Mouse (Mus musculus) heart, embryonic 12.5 days (tissue): ENCODE measurements at regions not wholly inside any gene's neighbourhood (a gene's known extent, or its start where the extent isn't known, plus 50 kb on each side); places are given as distances from the start of the nearest gene placed in this dataset.

ENCODE experiments used
- ATAC-seq: fragments of 200-750 bp; cut with Nextera tagmentation; 2 replicates; pipeline ENCODE4 v1.8.0; 2017; ENCODE audit warnings: moderate TSS enrichment, moderate library complexity; ENCODE audit not compliant: insufficient number of reproducible peaks, low FRiP score
- H3K27ac ChIP-seq: fragments of 300-500 bp; sonication (generic); 2 replicates; pipeline ENCODE4 v1.5.1; 2016; ENCODE audit warnings: mild to moderate bottlenecking, moderate library complexity; ENCODE audit not compliant: poor library complexity, severe bottlenecking
- H3K27me3 ChIP-seq: fragments of 300-500 bp; sonication (generic); replicated peaks from 2 replicates; pipeline ENCODE4 v1.6.1; 2016; ENCODE audit warnings: mild to moderate bottlenecking, moderate library complexity
- H3K36me3 ChIP-seq: fragments of 300-500 bp; sonication (generic); 2 replicates; pipeline ENCODE4 v1.6.1; 2016; ENCODE audit warnings: mild to moderate bottlenecking, moderate library complexity
- H3K4me1 ChIP-seq: fragments of 300-500 bp; sonication (generic); replicated peaks from 2 replicates; pipeline ENCODE4 v1.6.1; 2016; ENCODE audit warnings: mild to moderate bottlenecking
- H3K4me2 ChIP-seq: fragments of 300-500 bp; sonication (generic); 2 replicates; pipeline ENCODE4 v1.6.1; 2016; ENCODE audit warnings: mild to moderate bottlenecking, moderate library complexity
- H3K4me3 ChIP-seq: fragments of 300-500 bp; sonication (generic); 2 replicates; pipeline ENCODE4 v1.5.1; 2016; ENCODE audit warnings: mild to moderate bottlenecking
- H3K9ac ChIP-seq: fragments of 300-500 bp; sonication (generic); 2 replicates; pipeline ENCODE4 v1.6.1; 2016; ENCODE audit warnings: mild to moderate bottlenecking, moderate library complexity
- H3K9me3 ChIP-seq: fragments of 300-500 bp; sonication (generic); replicated peaks from 2 replicates; pipeline ENCODE4 v1.6.1; 2016; ENCODE audit warnings: mild to moderate bottlenecking, moderate library complexity
- WGBS: fragments of 180-500 bp; shearing (Covaris S2); methylation state at CpG from one replicate; pipeline ENCODE4 v1.1.7; 2016; 5-methylcytosine and 5-hydroxymethylcytosine counted together

DNA sequence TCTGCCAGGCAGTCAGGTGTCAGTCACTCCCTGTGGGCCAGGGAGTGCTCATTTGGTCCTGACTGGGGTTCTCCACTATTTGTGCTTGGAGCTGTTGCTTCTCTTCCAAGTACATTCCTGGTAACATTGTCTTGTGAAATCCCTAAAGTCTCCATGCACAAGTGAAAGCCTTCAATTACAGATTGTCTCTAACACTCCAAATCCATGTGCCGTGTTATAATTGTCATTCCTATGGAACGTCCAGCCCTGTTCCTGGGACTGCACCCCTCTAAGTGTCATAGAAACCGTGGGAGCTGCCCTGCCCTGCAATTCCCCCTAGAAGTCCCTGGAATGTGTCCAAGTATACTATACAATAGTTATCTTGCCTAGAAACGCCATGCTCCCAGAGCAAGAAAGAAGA lies 181.1 kb downstream of the Rnd3 start:
- WGBS = 40% methylated on average over 4 of the region's 4 CpGs
- Histone ChIP-seq H3K27me3 (no peaks in the 10 kb centered on the region), H3K4me1 (no peaks in the 10 kb centered on the region; the same call in 1 of the 2 replicates), H3K4me2 (no peak overlapping the region), H3K9me3 (no peaks in the 10 kb centered on the region; the same call in 1 of the 2 replicates), H3K27ac (no peak overlapping the region), H3K9ac (no peak overlapping the region), H3K4me3 (no peak overlapping the region), H3K36me3 (no peaks in the 10 kb centered on the region)
- ATAC-seq = no peak

DNA sequence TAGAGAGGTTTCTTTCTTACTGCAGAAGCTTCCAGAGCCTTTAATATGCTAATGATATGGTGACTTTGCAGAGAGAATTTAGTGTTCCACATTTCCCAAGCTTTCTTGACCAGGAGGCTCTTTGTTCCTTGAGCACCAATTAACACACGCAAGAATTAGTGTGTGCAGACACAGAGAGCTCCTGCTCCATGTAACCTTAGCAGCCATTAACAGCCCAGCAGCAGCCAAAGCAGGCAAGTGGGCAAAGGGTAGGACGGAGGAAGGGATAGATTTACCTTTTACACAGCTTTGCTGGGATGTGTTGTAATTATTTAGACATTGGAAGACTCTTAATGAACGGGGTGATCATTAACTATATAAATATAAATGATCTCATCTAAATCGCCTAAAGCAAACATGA lies 181.8 kb downstream of the Rnd3 start:
- no peak overlapping the region for H3K9ac ChIP-seq
- no peak overlapping the region for H3K4me3 ChIP-seq
- H3K4me2 ChIP-seq = no peak overlapping the region
- 79% methylated on average over 4 of the region's 4 CpGs for WGBS
- no peak for ATAC-seq
- H3K27ac ChIP-seq = no peak overlapping the region
- H3K9me3 ChIP-seq = no peaks in the 10 kb centered on the region; the same call in 1 of the 2 replicates
- H3K36me3 ChIP-seq = no peaks in the 10 kb centered on the region
- no peaks in the 10 kb centered on the region; the same call in 1 of the 2 replicates for H3K4me1 ChIP-seq
- no peaks in the 10 kb centered on the region for H3K27me3 ChIP-seq

DNA sequence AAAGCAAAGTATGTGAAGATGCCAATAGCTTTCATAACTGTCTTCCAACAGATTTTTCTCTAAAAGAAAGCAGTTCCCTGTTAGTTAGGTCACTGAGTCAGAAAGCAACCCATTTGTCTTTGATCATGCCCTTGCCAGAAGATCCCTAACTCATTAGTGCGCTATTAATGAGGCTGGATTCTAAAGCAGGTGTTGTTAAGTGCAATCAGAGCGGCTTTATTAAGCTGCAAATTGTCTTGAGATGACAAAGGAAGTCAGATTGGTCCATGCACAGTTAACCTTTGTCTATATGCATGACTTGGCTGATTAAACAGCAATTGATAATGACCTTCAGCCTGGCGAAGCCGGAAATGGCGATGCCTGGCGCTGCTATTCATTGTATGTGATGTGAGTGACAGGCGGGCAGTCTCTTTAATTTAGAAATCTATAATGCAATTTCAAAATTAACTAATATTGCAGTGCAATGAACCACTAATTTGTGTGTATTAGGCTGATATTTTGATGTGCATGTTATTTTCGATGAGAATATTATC lies 183.4 kb downstream of the Rnd3 start:
- H3K9ac ChIP-seq = no peak overlapping the region
- H3K27ac ChIP-seq = no peak overlapping the region
- H3K27me3 ChIP-seq = no peaks in the 10 kb centered on the region
- 85% methylated on average over 8 of the region's 8 CpGs for WGBS
- no peak for ATAC-seq
- no peak overlapping the region for H3K4me3 ChIP-seq
- H3K4me2 ChIP-seq = no peak overlapping the region
- no peaks in the 10 kb centered on the region; the same call in 1 of the 2 replicates for H3K9me3 ChIP-seq
- no peaks in the 10 kb centered on the region for H3K4me1 ChIP-seq
- H3K36me3 ChIP-seq = no peaks in the 10 kb centered on the region

DNA sequence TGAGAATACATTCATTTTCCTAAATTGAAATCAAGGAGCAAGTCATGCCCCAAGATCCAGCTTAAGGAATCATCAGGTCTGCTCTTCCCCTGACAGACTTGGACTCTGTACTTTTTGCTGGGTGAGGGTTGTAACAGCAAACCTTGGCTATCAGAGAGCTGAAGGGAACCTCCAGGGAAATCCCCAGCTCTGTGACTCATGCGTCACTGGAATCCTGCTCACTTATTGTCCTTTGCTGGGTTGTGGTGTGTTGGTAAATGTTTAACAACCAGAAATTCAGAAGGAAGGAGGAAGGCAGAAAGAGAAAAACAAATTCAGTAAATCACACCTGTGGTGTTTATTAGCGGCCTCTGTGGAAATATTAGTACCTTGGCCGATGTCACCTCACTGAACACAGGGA lies 184.8 kb downstream of the Rnd3 start:
- H3K27ac ChIP-seq = no peak overlapping the region
- no peak overlapping the region for H3K4me2 ChIP-seq
- no peak overlapping the region for H3K9ac ChIP-seq
- no peaks in the 10 kb centered on the region for H3K27me3 ChIP-seq
- H3K4me3 ChIP-seq = no peak overlapping the region
- no peak for ATAC-seq
- no peaks in the 10 kb centered on the region for H3K36me3 ChIP-seq
- H3K4me1 ChIP-seq = no peaks in the 10 kb centered on the region
- H3K9me3 ChIP-seq = no peaks in the 10 kb centered on the region; the same call in 1 of the 2 replicates
- WGBS = 73% methylated on average over 3 of the region's 3 CpGs

DNA sequence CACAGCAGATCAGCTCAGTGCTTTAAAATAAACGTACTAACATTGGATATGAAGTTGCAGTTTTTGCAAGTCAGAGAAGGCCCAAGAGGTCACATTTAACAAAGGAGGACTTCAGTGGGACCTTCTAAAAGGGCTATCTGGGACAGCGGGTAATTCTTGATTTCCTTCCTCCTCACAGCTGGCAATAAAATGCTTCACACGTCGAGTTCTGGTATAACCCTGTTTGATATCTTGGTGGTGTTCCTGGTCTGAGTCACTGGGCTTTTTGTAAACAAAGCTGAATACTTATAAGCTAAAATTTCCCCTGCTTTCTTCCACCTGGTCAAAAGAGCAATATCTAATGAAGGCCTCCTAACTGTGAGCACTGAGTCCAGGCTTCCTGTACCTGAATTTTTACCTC lies 187.9 kb downstream of the Rnd3 start:
- ATAC-seq = no peak
- Histone ChIP-seq H3K27ac (no peak overlapping the region), H3K9me3 (no peaks in the 10 kb centered on the region; the same call in 1 of the 2 replicates), H3K4me2 (no peak overlapping the region), H3K9ac (no peak overlapping the region), H3K4me1 (no peaks in the 10 kb centered on the region), H3K36me3 (no peaks in the 10 kb centered on the region), H3K4me3 (no peak overlapping the region), H3K27me3 (no peaks in the 10 kb centered on the region)
- WGBS = 51% methylated on average over 4 of the region's 4 CpGs

DNA sequence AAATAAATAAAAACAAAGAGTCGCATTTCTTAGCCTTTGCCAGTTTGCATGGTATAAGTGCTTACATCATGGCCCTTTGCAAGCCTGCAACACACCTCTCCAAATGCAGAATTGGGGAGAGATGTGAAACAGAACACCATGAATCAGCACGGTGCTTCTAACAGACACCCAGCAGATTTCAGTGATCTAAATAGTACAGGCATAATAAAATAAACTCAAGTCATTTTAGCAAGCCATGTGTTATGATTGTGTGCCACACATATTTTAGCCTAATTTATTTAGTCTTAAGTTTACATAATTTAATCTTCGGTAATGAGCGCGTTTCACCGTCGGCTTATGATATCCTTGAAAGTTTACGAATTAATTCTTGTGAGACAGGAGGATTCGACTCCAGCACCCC lies 189.6 kb downstream of the Rnd3 start:
- Histone ChIP-seq H3K4me2 (no peak overlapping the region), H3K36me3 (no peaks in the 10 kb centered on the region), H3K4me1 (no peaks in the 10 kb centered on the region), H3K27me3 (no peaks in the 10 kb centered on the region), H3K9ac (no peak overlapping the region), H3K27ac (no peak overlapping the region), H3K4me3 (no peak overlapping the region), H3K9me3 (no peaks in the 10 kb centered on the region)
- WGBS = 89% methylated on average over 9 of the region's 9 CpGs
- no peak for ATAC-seq

DNA sequence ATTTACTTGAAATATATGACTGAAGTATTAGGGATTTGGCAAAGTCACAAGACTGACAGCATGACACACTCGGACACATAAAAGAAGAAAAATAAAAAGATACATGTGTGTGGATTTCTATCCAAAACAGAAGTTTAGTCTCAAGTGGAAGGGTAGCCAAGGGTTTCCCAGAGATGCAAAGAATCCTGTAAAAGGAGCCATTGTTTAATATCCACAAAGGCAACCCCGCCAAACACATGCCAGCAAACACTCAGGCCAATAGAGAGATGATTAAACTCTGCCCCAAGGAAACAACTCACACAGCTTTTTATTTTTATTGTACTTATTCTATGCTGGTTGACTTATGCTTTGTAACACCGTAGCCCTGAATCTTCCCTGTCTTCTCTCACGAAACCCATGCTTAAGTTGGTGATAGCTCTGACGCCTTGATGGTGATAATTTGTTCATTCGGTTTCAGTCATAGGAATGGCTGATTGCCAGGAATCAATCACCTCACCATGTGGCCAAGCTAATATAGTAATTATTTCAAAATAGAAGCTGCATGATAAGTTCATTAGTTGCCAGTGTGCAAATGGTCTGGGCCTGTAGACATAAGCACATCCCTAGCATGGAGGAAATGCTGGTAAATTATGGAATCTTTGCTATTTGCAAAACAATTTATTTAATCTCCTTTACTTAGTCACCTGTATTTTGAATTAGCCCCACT lies 194.4 kb downstream of the Rnd3 start:
- Histone ChIP-seq H3K4me2 (no peak overlapping the region), H3K27ac (no peak overlapping the region), H3K4me3 (no peak overlapping the region), H3K9ac (no peak overlapping the region), H3K9me3 (no peaks in the 10 kb centered on the region), H3K4me1 (no peaks in the 10 kb centered on the region), H3K27me3 (no peaks in the 10 kb centered on the region), H3K36me3 (no peaks in the 10 kb centered on the region)
- ATAC-seq = no peak
- 66% methylated on average over 6 of the region's 6 CpGs for WGBS

DNA sequence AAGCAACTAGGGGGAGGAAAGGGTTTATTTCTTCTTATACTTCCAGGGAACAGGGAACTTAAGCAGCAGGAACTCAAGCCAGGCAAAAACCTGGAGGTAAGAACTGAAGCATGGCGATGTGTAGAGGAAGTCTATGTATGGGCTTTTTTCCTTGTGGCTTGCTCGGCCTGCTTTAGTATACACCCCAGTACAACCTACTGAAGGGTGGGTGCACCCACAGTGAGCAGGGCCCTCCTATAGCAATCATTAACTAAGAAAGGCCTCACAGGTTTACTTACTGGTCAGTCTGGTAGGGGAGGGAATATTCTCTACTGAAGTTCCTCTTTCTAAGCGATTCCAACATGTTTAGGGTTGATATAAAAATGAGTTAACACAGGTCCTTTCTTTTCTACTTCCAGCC lies 197.9 kb downstream of the Rnd3 start:
- Histone ChIP-seq H3K9ac (no peak overlapping the region), H3K4me1 (no peaks in the 10 kb centered on the region), H3K4me3 (no peak overlapping the region), H3K27ac (no peak overlapping the region), H3K36me3 (no peaks in the 10 kb centered on the region), H3K4me2 (no peak overlapping the region), H3K9me3 (no peaks in the 10 kb centered on the region), H3K27me3 (no peaks in the 10 kb centered on the region)
- 81% methylated on average over 3 of the region's 3 CpGs for WGBS
- ATAC-seq = no peak

DNA sequence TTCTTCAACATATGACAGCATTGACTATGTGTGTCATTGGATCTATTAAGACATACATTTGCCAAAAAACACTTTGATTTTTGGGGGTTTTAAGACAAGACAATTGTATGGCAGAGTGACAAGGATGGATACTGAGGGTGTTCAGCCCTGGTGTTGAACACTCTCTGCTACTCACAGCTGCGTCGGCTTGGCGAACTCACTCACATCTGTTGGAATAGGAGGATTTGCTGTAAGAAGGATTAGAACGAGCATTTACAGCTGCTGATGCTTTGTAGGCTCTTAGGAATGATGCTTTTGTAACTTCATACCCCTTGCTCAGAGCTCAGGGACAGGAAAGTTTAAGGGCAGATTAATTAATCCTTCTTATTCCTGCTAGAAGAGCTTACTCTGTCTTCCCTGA lies 199.2 kb downstream of the Rnd3 start:
- Histone ChIP-seq H3K9ac (no peak overlapping the region), H3K9me3 (no peaks in the 10 kb centered on the region), H3K4me2 (no peak overlapping the region), H3K27ac (no peak overlapping the region), H3K27me3 (no peaks in the 10 kb centered on the region), H3K4me3 (no peak overlapping the region), H3K36me3 (no peaks in the 10 kb centered on the region), H3K4me1 (no peaks in the 10 kb centered on the region)
- ATAC-seq = no peak
- WGBS = 83% methylated on average over 4 of the region's 4 CpGs

DNA sequence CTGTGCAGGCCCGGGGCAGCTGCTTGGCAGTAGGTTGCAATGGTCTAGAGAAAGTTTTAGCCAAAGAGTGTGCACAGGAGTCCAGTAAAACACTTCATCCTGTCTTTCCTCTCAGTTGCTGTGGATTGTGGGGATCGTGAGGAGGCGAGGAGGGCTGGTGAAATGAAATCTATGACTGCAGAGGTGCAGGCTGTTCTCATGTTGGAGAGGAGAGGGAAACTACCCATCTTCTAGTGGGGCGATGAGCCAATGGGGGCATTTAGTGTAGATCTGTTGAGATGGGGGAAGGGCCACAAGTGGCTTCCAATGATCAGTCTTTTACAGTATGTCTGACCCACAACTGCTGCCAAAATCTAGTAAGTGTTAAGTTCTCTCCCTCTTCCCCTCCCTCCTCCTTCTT lies 203.4 kb downstream of the Rnd3 start:
- ATAC-seq = no peak
- no peak overlapping the region for H3K4me2 ChIP-seq
- H3K36me3 ChIP-seq = no peaks in the 10 kb centered on the region
- WGBS = 81% methylated on average over 4 of the region's 4 CpGs
- H3K9ac ChIP-seq = no peak overlapping the region
- no peak overlapping the region for H3K27ac ChIP-seq
- H3K9me3 ChIP-seq = no peaks in the 10 kb centered on the region
- H3K4me1 ChIP-seq = no peaks in the 10 kb centered on the region
- no peaks in the 10 kb centered on the region for H3K27me3 ChIP-seq
- H3K4me3 ChIP-seq = no peak overlapping the region

DNA sequence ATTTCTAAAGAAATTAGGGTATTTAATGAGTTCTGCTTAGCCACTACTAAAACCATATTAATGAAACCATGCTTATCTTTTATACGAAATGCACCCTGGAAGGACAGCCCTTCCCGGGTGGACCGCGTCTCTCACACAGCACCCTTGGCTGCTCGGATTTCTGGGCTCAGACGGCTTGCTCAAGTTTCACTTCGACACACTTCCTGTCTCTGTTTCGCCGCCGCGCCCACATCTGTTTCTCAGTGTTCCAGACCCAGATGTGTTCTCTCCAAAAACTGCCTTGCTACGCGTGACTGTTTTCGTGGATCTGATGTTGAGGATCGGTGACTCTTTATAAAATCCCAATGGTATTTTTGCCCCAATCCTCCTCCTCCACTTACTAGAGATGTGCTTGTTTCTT lies 205.7 kb downstream of the Rnd3 start:
- Histone ChIP-seq H3K36me3 (no peaks in the 10 kb centered on the region), H3K4me1 (no peaks in the 10 kb centered on the region), H3K27ac (no peak overlapping the region), H3K9ac (no peak overlapping the region), H3K9me3 (no peaks in the 10 kb centered on the region), H3K27me3 (no peaks in the 10 kb centered on the region), H3K4me3 (no peak overlapping the region), H3K4me2 (no peak overlapping the region)
- 82% methylated on average over 15 of the region's 15 CpGs for WGBS
- no peak for ATAC-seq

DNA sequence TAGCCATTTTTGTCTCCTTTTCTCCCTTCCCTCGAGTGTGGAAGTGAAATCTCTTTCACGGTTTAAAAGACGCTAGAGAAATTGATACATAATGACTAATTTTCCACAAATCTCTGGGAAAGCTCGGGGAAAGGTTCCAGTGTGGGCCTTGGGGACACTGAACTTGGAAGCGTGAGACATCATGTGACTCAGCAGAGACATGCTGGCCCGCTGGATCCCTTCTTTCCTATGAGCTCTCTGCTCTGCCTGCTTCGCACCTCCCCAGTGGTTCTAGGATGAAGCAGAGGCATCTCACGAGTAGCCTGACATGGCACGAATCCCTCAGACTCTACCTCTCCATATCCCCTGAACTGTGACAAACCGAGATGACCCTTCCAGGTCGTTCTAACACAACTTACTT lies 206.2 kb downstream of the Rnd3 start:
- no peak overlapping the region for H3K9ac ChIP-seq
- no peak overlapping the region for H3K27ac ChIP-seq
- WGBS = 79% methylated on average over 11 of the region's 11 CpGs
- no peaks in the 10 kb centered on the region for H3K36me3 ChIP-seq
- H3K27me3 ChIP-seq = no peaks in the 10 kb centered on the region
- no peak for ATAC-seq
- no peaks in the 10 kb centered on the region for H3K9me3 ChIP-seq
- no peak overlapping the region for H3K4me3 ChIP-seq
- no peaks in the 10 kb centered on the region for H3K4me1 ChIP-seq
- no peak overlapping the region for H3K4me2 ChIP-seq
